Mouse (Mus musculus) ES-Bruce4 (cell line): ENCODE measurements around the gene Clint1. TPM values are rescaled to one million over a fixed set of nuclear protein-coding genes. Genes with fewer than 3 reads are reported as not detected.
A peak's percentile ranks its signal among the peaks of the same experiment; 100 is the strongest.

Experiments used
- H3K27ac ChIP-seq: 2 replicates; pipeline ENCODE4 v1.5.1; 2012; ENCODE audit warnings: low read length, inconsistent platforms; ENCODE audit not compliant: insufficient read depth
- H3K27me3 ChIP-seq: 2 replicates; pipeline ENCODE4 v1.6.1; 2012; ENCODE audit warnings: mild to moderate bottlenecking, low read length, inconsistent platforms; ENCODE audit not compliant: control insufficient read depth, poor library complexity, insufficient read depth, severe bottlenecking
- H3K36me3 ChIP-seq: 2 replicates; pipeline ENCODE4 v1.6.1; 2012; ENCODE audit warnings: inconsistent platforms, mild to moderate bottlenecking, low read length, moderate library complexity; ENCODE audit not compliant: control insufficient read depth, poor library complexity, insufficient read depth, severe bottlenecking
- H3K4me1 ChIP-seq: one replicate; pipeline ENCODE4 v1.8.1; 2011; ENCODE audit warnings: low read length; ENCODE audit not compliant: control insufficient read depth, insufficient read depth
- H3K4me3 ChIP-seq: 2 replicates; pipeline ENCODE4 v1.5.1; 2011; ENCODE audit warnings: low read depth, mild to moderate bottlenecking, low read length
- H3K9ac ChIP-seq: 2 replicates; pipeline ENCODE4 v1.6.1; 2012; ENCODE audit warnings: low read depth, mild to moderate bottlenecking, inconsistent platforms; ENCODE audit not compliant: poor library complexity, severe bottlenecking
- H3K9me3 ChIP-seq: replicated peaks from 2 replicates; pipeline ENCODE4 v1.6.1; 2012; ENCODE audit warnings: mild to moderate bottlenecking, low read length, inconsistent platforms; ENCODE audit not compliant: control insufficient read depth, poor library complexity, insufficient read depth, severe bottlenecking
- CTCF ChIP-seq: IDR thresholded peaks from one replicate; pipeline ENCODE4 v1.8.1; 2011; ENCODE audit warnings: low read depth, low read length
- EP300 ChIP-seq: IDR thresholded peaks from 2 replicates; pipeline ENCODE4 v1.6.1; 2011; ENCODE audit warnings: low read depth, low read length; ENCODE audit not compliant: insufficient read depth
- POLR2A ChIP-seq: IDR thresholded peaks from one replicate; pipeline ENCODE4 v1.8.1; 2011; ENCODE audit warnings: low read length; ENCODE audit not compliant: insufficient read depth
- polyA plus RNA-seq: library from polyadenylated mRNA; stranded (reverse); fragments of >200 nt; gene quantifications from 2 replicates; pipeline ENCODE4 v1.2.4, GENCODE M21; 2011; ENCODE audit warnings: low read depth; ENCODE audit not compliant: missing spikeins, insufficient read depth, insufficient read length

The Clint1 gene
- polyA plus RNA-seq, 1 experiment: 77.6 TPM

- Histone ChIP-seq H3K4me3 (no peak overlapping the region), H3K9ac (no peak overlapping the region), H3K9me3 (no peaks in the 10 kb centered on the region), H3K27ac (no peak overlapping the region), H3K4me1 (peaks cover 2% of the 10 kb centered on the region), H3K36me3 (no peaks in the 10 kb centered on the region), H3K27me3 (no peaks in the 10 kb centered on the region)
- TF ChIP-seq CTCF: no peak
- no peak for TF ChIP-seq EP300
These were observed 66.2 kb downstream of the Clint1 start for GRCm38 (mm10) chr11:45918018-45918417.

DNA sequence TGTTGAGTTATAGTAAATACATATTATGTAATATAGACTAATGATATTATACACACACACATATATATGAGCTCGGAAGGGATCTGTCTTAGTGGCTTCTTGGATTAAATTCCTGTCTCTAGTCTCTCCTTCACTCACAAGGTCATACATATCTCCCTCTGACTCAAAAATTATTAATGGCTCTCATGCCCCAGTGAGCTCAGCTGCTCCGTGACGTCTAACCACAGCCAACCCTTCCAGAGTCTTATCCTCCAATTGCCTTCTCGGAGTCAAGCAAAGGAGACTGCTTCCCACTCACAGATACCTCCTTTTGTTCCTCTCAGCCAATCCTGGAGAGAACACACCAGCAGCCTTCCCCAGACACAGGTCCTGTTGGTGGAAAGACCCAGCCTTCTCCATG lies 67.0 kb downstream of the Clint1 start:
- H3K36me3 ChIP-seq: no peaks in the 10 kb centered on the region
- no peak overlapping the region for H3K27ac ChIP-seq
- no peaks in the 10 kb centered on the region for H3K9me3 ChIP-seq
- no peak overlapping the region for H3K9ac ChIP-seq
- H3K4me1 ChIP-seq: peaks cover 2% of the 10 kb centered on the region
- no peaks in the 10 kb centered on the region for H3K27me3 ChIP-seq
- H3K4me3 ChIP-seq: no peak overlapping the region
- TF ChIP-seq EP300: no peak
- TF ChIP-seq CTCF: no peak
- no peak for TF ChIP-seq POLR2A

- Histone ChIP-seq H3K9me3 (no peaks in the 10 kb centered on the region), H3K4me1 (peaks cover 2% of the 10 kb centered on the region), H3K4me3 (no peak overlapping the region), H3K27ac (no peak overlapping the region), H3K27me3 (no peaks in the 10 kb centered on the region), H3K36me3 (no peaks in the 10 kb centered on the region), H3K9ac (0 out of 2 replicates have a peak overlapping the region, but pooled peaks have one; percentile 2)
- TF ChIP-seq EP300 (no peak), POLR2A (no peak)
These were observed 69.2 kb downstream of the Clint1 start for GRCm38 (mm10) chr11:45921026-45921425.

- Histone ChIP-seq H3K36me3 (no peaks in the 10 kb centered on the region), H3K4me1 (peaks cover 2% of the 10 kb centered on the region), H3K9me3 (no peaks in the 10 kb centered on the region), H3K4me3 (no peak overlapping the region), H3K9ac (0 out of 2 replicates have a peak overlapping the region, but pooled peaks have one; percentile 2), H3K27me3 (no peaks in the 10 kb centered on the region), H3K27ac (no peak overlapping the region)
- TF ChIP-seq CTCF: no peak
- no peak for TF ChIP-seq POLR2A
- TF ChIP-seq EP300: no peak
These were observed 69.6 kb downstream of the Clint1 start for GRCm38 (mm10) chr11:45921480-45921898.

DNA sequence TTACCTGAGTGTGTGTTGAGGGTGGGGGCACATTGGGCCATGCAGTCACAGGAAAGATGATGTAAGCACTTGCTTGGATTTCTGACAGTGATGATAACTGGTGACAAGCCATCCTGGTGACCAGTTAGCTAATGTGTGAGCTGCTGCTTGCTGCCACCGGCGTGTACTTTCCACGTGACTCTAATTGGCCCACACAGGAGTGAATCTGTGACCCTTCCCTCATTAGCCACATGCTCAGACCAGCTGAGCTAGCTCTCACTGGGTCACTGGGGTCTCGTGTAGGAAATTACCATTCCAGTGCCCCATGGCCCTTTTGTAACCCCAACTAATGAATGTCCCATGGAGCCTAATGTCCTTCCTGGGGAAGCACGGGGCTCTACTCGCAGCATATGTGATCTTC lies 73.6 kb downstream of the Clint1 start:
- TF ChIP-seq EP300: no peak
- no peak for TF ChIP-seq CTCF
- no peak for TF ChIP-seq POLR2A
- Histone ChIP-seq H3K4me1 (peaks cover 2% of the 10 kb centered on the region), H3K4me3 (no peak overlapping the region), H3K27me3 (no peaks in the 10 kb centered on the region), H3K27ac (no peak overlapping the region), H3K36me3 (no peaks in the 10 kb centered on the region), H3K9ac (no peak overlapping the region), H3K9me3 (no peaks in the 10 kb centered on the region)

- Histone ChIP-seq H3K27ac (peak overlapping the region; percentile 3; the same call in 1 of the 2 replicates), H3K4me1 (peaks cover under 1% of the 10 kb centered on the region)
These were observed 74.8 kb downstream of the Clint1 start for GRCm38 (mm10) chr11:45926640-45927082.

More at GRCm38 (mm10) chr11:45926640-45927082, 74.8 kb downstream of the Clint1 start:
- Histone ChIP-seq H3K4me3 (peak overlapping the region; percentile 70), H3K9ac (0 out of 2 replicates have a peak overlapping the region, but pooled peaks have one; percentile 24), H3K27me3 (no peaks in the 10 kb centered on the region), H3K36me3 (no peaks in the 10 kb centered on the region), H3K9me3 (no peaks in the 10 kb centered on the region)
- TF ChIP-seq CTCF (peak; percentile 87), POLR2A (no peak), EP300 (no peak)
